Mouse (Mus musculus) C2C12 (cell line): ENCODE data around the gene Gm17402.

Experiments used
- CTCF ChIP-seq: IDR thresholded peaks from one replicate; pipeline ENCODE4 v1.5.1; 2011; ENCODE audit not compliant: control insufficient read depth, insufficient read depth, insufficient read length
- MYOD1 ChIP-seq: IDR thresholded peaks from one replicate; pipeline ENCODE4 v1.6.1; 2011; ENCODE audit warnings: low read depth; ENCODE audit not compliant: control insufficient read depth, insufficient read length
- MYOG ChIP-seq: IDR thresholded peaks from one replicate; pipeline ENCODE4 v1.6.1; 2011; ENCODE audit not compliant: control insufficient read depth, insufficient read length; ENCODE audit errors: extremely low read depth
- USF1 ChIP-seq: IDR thresholded peaks from one replicate; pipeline ENCODE4 v1.6.1; 2011; ENCODE audit warnings: low read depth, mild to moderate bottlenecking, control low read depth, moderate library complexity

- TF ChIP-seq CTCF (no peak), MYOD1 (no peak), USF1 (no peak), MYOG (no peak)
Observed at GRCm38 (mm10) chr3:67344599-67344998, 30.4 kb downstream of the Gm17402 start.
